Mouse (Mus musculus): Measurements from ENCODE around the gene 4933402J07Rik.

The 4933402J07Rik gene

GRCm38 (mm10) chr8:87621181-87621580 is 57.5 kb downstream of the 4933402J07Rik start:
- DNase-seq (ENCODE audit: low read depth, low spot score) = no peak

GRCm38 (mm10) chr8:87629656-87630055 is 66.0 kb downstream of the 4933402J07Rik start:
- DNase-seq (ENCODE audit: low read depth, low spot score) = no peak

DNA sequence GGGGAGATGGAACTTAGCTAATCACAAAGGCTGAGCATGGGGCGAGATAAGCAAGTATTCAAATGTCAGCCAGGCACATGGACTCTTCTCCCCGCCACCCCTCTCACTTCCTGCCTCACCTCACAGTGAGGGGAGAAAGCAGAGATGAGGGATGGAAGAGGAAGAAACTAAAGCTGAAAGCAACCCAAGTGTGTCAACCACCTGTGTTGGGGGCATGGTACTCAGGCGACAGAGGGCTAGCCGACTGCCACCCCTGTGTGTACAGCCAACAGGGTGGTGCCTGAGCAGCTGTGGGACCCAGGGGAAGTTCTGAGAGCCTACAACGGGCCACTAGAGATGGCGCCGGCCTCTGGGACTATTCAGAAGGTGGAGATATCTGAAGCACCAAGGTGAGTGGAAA is 68.1 kb downstream of the 4933402J07Rik start:
- DNase-seq (ENCODE audit: low read depth, low spot score) = no peak

DNA sequence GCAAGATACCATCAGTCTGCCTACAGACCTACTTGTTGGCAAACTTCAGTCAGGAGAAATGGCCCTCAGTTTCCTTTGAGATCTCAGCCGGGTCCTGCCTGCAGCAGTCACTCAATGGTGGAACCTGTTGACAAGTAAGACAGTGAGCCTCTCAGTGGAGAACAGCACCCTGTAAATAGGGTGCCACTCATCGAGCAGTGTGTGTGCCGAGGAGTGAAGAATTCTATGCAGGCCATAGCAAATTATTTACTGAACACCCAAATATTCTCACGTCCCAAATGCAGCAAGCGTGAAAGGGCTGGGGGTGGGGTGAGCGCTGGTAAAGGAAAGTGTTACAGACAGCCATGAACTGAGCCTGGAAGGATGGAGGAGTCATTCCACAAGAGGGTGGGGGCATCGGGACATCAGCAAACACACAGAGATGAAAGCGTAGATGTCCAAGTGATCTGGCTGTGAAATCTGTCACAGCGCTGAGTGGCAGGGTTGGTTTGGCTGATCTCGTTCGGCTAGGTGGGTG is 72.6 kb downstream of the 4933402J07Rik start:
- no peak for DNase-seq (ENCODE audit: low read depth, low spot score)

Data from c-Kit-negative CD71-positive TER-119-positive erythroid progenitor cells, embryonic 14.5 days (primary cell).